Mouse (Mus musculus) A20 (cell line): ENCODE measurements at regions not wholly inside any gene's neighbourhood (a gene's known extent, or its start where the extent isn't known, plus 50 kb on each side); places are given as distances from the start of the nearest gene placed in this dataset.
A peak's percentile ranks its signal among the peaks of the same experiment; 100 is the strongest.

Source experiments
- DNase-seq: peaks from one replicate; pipeline ENCODE4 v3.0.0-alpha.2; 2011; ENCODE audit warnings: low read depth, low spot score

DNA sequence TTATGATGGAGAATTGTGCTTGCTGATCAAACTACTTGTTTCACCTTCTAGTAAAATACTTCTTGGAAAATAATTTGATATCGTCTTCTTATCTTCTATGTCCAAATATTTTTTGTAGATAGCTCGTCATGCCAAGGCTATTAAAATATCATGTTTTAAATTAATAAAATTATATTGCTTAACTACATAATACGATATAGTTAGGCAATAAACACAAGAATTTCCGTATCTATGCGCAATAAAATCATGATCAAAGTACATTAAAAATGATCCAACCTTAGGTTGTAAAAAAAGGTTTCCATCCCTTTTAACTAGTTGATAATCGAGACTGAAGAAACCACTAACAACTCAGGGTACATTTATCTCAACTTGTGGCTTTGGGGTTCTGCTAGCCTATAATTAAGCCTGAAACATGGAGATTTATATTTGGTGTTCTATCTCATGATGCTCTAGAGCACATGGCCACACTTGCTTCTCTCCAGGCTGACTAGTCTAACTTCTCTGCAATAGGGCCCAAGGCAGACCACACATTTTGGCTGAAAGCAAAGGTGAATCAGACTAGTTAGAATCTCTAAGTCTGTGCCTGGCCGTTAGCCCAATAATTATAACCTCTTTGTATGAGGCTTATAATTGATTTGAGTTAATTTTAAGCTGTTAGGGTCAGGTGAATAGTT, 314.5 kb downstream of the Plod2 start:
- no peak for DNase-seq

DNA sequence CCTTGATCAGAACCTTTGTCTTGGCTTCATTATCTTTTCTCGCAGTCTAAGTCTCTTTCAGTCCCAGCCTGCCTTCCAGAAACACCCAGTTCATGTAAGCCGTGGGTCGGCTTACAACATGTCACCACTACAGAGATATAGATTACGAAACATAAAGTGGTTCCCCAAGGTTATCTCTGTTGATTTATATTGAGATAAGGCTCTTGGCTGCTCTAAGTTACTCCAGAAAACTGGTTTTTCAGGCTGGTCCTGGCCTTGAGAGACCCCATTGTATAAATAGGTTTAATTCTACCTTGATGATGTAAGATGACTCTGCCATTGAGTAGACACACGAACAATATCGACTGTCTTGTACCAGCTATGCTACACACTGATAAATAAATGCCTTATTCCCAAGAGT, 323.8 kb downstream of the Plod2 start:
- no peak for DNase-seq

DNA sequence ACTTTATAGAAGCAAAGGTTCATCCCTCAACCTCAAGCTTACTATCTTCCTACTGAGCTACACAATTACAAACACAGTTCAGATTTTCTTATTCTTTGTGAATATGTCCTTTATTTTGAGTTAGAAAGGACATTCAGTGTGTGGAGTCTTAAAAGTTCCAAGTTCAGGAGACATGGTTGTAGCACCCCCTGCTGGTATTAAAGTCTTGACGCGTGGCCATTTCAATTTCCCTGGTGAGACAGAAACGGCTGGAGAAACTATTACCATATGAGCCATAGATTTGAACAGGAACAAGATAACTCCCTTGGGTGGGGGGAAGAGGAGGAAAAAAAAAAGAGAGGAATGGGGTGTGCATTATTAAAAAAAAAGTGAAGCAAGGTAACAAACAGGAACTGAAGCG, 336.6 kb downstream of the Plod2 start:
- peak; percentile 1 for DNase-seq

DNA sequence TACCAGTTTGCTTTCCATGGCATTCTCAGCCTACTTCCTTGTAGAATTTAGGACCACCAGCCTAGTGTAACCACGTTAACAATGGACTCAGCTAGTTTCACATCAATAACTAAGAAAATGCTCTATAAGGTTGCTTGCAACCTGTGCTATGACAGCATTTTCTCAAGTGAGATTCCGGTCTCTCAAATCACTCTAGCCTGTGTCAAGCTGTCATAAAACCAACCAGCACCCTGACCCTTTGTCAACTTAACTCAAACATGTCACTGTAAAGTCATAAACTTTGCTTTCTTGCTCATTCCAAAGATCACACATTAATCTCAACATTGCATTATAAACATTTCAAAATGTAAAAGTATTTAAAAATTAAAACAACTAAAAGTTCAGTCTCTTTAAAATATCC, 337.8 kb downstream of the Plod2 start:
- DNase-seq, result no peak

DNA sequence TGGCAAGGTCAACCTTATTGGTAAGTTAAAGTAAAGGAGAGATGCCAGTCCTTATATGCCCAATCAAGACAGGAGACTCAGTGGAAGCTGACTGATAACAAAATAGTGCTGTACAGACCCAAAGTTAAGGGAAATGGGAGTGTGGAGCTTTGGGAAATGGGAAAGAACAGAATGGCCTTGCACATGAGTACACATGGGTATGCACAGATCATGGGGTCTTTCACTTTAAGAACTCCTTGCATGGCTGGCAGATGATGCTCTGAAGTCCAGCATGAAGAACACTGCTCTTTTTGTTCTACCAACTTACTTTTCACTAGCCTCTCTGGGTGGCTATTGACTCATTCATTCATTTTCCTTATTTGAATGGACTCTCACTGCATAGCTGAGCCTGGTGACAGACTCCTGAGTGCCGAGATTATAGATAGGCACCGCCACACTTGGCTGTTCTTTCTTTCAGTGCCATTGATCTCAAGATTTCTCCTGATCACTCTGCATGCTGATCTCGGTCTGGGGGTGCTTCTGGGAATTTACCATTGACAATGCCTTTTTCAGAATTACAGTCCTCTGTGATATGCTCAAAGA, 340.3 kb downstream of the Plod2 start:
- DNase-seq, result no peak

DNA sequence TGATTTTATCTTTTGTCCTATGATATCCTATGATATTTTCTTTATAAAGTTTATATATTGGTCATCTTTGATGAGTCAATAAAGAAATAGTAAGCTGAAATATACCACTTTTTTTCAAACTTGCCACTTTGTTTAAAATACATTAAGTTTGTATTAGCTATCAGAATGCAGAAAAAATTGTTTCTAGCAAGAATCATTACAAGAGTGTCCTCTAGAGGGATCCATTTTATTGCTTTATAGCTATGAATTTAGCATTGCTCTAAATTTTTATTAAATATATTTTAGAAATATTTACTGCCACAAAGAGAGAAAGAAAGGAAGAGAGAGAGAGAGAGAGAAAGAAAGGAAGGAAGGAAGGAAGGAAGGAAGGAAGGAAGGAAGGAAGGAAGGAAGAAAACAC, 348.0 kb downstream of the Plod2 start:
- DNase-seq, result no peak

DNA sequence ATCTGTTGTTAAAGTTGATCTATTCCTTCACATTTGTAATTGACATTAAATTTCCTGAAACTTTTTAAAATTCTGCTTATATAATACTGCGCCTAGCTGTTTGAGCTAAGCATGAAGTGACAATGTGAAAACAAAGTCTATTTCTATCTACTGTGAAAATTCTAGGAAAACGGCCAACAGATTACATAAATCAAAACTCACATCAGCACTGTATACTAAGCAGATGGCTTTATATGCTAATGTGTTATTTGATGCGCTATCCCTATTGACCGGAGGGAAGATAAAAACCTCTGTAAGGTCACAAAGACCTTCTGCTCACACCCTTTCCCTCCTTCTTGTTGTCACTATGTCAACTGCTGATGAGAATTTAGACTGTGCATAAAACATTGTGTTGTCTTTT, 357.7 kb downstream of the Plod2 start:
- DNase-seq, result no peak

DNA sequence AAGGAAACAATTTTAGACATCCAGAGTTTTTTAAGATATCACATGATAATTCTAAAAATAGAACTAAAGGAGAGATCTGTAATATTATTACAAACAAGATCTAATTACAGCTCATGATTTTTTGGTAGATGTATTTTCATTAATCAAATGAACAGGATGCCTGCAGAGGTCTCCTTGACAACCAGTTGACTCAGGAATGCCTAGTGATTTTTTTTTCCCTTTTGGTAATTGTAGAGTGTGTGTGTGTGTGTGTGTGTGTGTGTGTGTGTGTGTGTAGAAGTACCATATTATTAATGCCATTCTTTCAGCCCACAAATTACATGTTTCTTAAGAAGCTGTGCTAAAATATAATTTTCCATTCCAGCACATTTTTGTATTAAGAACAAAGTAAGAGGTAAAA, 365.1 kb downstream of the Plod2 start:
- DNase-seq, result no peak

DNA sequence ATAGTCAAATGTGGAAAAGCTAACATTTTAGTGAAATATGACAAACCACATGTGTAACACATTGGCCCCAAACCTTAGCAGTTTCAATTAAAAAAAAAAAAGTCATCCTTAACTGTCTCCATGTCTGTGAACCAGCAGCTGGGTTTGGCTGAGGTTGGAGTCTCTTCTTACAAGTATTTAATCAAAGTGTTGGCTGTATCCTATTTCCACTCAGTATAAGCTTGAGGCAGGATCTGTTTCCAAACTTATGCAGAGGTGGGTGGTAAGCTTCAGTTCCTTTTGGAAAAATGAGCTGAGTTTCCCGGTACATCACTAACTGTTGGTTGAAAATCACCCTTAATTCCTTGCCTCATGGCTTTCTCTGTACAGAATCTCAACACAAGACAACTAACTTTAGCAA, 377.4 kb downstream of the Plod2 start:
- DNase-seq, result no peak

DNA sequence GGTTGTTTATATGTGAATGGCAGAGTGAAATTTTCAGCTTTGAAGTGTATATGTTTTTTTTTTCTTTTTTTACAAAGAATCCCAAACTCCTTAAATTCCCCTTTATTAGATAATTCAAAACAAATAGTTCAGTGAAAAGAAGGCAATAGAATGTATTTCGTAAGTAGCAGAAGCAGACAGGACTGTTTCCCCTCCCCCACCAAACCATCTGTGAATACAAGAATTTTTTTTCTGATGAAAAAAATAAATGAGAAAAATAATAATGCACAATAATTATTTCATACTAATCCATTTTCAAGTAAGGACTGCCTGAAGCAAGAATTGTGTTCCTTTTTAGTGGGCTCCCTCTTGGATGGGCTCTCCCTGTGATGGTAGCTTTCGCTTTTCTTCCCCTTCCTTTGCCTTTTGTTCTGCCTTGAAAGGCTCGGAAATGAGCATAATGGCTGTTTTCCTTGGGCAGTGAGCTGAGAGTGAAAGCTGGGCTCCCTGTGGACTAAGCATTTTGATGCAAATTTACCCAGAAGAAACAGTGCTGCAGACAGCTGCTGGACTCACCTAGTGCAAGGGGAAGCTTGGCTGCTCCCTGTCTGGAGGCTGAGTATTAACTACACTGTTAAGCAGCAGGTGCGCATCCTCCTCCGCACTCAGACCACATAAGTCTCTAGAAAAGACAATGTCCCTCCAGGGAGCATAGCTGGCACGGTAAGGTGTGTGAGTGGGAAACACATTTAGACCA, 388.4 kb downstream of the Plod2 start:
- DNase-seq, result no peak

DNA sequence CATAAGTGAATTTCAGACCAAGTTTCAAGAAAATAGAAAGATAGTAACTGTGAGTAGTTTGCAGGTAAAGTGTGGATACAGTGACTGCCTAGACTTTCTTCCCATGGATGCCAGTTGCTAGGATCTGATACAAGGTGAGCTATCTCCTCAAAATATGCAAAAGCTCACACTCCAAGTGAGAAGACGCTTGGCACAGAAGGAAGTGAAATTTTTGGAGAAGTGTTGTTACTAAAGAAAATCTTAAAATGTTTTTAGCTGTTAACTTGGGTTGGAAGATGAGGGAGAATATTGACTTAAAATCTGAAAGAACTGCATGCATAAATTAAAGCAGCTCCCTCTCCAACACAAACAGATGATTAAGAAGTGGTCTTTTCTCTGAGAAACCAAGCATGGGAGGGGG, 395.8 kb downstream of the Plod2 start:
- DNase-seq, result no peak

DNA sequence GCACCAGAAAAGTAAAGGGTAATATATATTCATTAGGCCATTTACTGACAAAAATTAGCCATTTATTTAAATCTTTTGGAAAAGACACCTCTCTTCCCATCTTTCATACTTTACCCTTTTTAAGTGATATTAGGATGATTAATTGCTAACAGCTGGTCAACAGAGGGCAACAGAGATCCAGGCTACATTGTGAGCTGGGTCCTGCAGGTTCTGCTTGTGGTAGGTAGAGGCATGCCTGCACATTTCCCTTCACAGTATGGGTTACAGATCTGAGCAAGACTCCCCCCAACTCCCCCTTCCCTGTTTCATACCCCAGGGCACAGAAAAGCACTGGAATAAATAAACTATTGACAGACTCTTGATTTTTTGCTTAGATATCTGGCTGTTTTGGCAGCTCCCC, 408.1 kb downstream of the Plod2 start:
- no peak for DNase-seq

DNA sequence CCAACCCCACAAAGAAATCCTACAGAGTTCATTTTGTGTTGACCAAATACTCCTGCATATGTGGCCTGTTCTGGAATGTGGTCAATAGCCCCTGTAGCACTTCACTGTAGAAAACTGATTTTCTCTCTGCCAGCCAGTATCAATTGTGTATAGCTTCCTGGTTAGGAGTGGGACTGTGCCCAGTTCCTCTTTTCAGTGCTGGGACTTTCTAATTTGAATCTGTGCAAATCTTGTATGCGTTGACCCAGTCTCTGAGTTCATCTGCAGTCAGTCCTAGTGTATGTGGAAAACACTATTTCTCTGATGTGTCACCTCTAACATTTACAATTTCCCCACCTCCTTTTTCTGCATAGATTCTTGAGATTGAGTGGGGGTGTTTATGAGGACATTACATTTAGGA, 421.3 kb downstream of the Plod2 start:
- DNase-seq, result no peak

DNA sequence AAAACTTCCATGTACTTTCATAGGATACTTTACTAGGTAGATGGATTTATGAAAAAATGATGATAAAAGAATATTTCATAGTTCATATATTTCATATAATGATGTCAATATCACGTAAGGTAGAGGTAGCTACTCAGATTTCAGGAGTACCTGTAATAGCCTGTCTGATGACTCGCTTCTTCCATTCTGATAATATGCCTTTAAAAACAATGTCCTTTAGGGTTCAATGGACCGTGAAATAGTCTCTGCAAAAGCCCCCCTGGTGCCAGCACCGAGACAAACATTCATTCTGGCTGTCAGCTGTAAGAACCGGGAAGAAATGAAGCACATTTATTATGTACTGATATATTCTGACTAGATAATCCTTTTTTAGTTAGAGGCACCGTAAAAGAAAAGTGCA, 449.7 kb downstream of the Plod2 start:
- DNase-seq, result no peak

DNA sequence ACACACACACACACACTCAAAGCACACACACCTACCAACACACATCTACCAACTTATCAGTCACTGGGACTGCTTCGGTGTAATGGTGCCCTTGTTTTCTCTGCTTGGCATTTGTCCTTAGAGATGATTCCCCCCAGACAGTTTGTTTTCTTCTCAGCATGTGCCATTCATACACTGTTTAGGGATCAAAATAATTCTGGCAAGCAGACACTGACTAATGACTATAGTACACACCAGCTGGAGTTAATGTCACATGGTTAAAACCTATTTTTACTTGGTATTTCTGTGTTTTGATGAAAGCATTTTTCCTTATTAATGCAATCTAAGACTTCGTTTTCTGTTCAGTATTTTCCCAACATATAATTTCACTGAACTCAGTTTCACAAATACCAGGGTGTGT, 454.1 kb downstream of the Plod2 start:
- DNase-seq, result no peak

DNA sequence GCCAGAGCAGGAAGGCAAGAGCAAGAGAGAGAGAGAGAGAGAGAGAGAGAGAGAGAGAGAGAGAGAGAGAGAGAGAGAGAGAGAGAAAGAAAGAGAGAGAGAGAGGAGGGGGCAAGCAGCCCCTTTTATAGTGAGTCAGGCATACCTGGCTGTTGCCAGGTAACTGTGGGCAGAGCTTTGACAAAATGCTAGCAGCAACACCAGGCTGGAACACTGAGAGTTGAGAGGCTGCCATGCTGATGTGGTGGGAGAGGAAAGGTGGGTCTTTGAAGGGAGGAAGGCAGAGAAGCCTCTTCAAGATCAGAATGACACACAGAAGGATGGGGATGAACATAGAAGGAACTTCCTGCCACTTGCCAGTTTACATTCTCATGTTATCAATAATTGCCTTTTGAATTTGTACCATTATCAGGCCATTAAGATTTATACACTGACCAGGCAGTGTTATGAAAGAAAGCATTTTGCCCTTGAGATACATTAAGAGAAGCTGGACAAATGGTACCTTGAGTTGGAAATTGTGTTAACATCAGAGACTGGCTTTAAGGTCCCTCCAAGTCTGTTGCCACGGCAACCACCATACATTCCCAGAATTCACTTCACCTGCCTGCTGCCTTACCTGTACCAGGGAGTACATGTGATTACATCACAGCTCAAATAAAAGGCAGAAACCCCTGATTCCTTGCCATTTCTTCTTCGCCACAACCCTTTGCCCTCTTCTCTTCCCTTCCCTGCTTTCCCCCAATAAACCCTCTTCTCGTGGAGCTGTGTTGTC, 463.3 kb downstream of the Plod2 start:
- DNase-seq, result no peak

DNA sequence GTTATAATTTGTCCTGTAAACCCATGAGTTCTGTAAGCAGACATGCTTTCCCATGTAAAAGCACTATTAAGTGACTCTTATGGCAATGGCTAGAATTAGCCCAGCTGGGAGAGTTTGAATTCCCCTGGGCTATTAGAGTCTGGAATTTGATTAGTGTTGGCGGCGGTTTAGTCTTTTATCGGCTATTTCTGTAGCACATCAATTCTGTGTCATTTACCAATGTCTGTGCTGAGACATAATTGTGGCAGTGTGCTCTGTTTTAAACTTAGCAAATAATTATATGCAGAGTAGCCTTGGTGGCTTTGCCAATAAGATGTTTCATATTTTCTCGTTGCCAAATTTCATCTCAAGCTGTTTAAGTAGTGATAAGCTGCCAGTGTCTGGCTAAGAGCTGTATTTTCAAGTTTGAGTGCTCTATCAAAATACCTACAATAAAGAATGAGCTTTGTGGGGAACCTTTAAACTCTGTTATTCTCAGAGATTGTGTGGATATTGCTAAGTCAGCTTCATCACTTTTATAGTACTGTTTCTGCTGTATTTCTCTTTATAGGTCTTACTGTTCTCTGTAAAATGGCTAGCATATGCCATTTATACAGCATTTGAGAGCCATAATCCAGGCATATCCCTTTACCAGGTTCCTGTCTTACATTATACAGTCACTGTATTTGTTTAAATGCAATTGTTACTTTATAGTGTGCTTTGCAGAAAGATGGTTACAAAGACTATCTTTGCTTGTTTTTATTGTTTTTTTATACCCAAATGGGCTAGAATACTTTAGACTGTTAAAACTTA, 466.7 kb downstream of the Plod2 start:
- DNase-seq, result no peak

DNA sequence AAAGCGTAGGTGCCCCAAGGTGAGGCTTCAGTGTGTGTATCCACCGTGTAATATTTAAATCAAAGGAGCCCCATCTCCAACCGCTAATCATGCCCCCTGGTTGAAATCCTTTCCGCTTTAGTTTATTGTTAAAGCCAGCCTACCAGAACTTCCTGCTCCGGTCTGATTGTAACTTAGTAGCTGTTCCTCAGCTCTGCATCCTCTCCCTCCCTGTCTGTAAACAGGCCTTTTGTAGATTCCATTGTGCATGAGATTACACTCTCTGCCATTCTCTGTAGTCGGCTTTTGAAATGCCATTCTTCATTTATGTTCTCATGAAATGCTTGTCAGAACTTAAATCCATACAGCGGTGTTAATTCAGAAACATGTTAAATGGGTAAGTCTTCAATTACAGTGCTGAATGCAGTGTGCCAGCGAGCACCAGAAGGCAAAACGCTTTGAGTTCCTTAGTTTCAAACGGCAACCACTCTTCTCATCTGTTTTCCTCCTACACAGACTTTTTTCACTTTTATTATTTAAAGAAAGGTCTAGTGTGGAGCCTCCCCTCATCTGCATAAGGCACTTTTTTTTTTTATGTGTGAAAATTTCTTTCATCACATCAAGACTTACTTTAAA, 502.4 kb downstream of the Plod2 start:
- DNase-seq, result no peak

DNA sequence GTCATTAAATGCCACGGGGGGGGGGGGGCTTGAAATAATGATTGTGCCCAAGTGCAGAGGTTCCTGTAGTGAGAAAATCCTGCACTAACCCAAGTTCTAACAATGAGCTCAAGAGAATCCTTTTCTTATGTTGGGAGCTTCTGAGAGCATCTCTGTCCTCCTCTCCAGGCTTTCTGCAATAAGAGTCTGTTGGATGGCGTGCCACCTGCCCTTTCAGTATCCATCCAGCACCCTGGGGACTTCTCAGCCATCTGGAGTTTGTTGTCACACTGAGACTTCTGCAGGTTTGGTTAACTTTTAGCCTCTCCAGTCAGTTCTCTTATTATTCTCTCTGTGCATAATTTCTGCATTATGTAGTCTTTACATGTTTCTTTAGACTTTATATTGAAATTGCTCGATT, 530.1 kb downstream of the Plod2 start:
- no peak for DNase-seq

DNA sequence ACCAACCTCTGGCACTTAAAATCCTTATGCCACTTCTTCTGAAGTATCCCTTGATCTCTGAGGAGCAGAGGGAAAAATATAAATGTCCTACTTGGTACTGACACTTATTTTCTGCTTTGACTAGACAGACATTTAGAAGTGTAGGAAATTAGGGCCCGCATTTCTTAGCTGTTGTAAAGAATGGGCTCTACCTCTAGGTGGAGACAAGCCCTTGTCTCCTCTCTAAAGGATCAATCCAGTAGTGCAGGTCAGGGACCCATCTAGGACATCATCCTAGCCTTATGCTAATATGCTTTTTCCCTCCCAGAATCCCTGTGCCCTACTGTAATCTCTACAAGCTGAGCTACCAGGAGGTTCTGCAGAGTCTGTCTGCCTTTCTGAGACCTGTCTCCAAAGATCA, 541.1 kb downstream of the Plod2 start:
- DNase-seq, result no peak

DNA sequence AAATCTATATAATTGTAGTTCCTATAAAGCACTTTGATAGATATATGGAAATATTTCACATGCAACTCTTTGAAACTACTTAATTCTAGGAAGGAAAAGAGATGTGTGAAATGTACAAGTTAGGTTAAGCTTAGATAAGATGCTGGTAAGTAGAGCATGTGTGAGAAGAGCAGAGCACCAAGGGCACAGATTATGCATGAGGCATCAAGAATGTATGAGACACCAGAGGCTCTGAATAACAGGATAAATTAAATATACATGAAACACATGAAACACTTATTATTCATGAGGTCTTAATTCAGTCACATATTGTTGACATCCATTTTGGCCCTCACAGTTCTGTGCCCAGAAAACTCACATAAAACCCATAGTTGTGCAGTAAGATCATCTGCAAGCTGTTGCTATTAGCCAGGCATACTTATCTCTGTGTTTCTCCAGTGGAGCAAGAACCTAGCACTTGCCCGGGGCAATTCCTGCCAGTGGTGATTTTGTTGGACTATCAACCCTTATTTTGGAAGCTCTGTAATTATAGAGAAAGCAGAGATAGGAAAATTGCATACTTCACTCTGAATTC, 556.1 kb downstream of the Plod2 start:
- no peak for DNase-seq
